Mouse (Mus musculus) testis, postnatal 14 days (tissue): Measurements from ENCODE around the gene Gm17359.

ENCODE experiments used
- DNase-seq: peaks from one replicate; pipeline ENCODE4 v3.0.0; 2021; ENCODE audit warnings: low spot score

Gene Gm17359

DNA sequence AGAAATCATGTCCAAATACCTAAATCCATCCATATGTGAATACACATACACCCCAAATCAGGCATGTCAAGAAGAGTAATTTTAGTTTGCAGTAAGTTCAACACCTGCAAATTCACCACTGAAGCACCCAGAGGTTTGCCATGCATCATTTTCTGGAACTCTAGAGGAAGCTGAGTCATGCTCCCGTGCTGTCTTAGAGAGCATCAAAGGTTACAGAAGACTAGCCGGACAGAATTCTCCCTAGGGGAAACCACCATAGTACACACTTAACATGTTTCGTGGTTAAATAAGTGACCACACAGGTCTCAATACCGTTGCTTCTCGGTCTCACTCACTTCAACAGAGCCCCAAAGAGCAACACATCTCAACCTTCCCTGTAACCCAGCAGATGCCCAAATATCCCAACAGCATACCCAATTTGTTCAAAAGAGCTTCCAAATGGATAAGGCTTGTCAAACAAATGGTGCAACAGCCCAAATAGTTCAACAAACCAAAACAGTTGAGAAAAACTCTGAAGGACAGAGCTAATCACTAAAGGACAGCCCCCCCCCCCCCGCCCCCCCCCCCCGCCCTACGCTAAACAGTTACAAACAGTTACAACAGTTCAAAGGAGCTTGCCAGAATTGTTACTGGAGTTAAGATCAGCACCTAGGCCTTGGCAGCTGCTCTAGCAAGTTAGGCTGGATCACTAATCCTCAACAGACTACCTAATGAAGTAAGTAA lies at the start of gene Gm17359:
TSS of gene Gm17359 (plus strand) at position 618 of the 723 bp plus-strand sequence.
- DNase-seq: peak; percentile 19

DNA sequence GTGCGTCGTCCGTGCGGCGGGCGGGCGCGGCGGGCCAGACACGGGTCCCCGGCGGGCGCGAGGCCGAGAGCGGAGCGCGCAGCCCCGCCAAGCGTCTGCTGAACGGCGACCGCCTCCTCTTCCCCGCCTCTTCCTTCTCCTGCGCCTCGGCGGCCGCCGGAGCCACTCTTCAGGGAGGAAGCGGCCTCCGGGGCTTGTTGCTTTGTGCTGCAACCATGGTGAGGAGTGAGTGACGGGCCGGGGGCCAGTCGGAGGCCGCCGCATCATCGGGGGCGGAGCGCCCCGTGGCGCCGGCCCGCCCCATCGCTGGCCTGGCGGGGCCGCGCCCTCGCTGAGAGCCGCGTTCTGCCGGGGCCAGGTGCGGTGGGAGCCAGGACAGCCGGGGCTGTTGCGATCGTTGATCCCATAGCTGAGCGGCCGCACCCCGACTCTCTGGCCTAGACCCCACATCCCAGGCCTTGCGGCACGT lies 49.3 kb upstream of the Gm17359 start:
- DNase-seq: peak; percentile 91

DNA sequence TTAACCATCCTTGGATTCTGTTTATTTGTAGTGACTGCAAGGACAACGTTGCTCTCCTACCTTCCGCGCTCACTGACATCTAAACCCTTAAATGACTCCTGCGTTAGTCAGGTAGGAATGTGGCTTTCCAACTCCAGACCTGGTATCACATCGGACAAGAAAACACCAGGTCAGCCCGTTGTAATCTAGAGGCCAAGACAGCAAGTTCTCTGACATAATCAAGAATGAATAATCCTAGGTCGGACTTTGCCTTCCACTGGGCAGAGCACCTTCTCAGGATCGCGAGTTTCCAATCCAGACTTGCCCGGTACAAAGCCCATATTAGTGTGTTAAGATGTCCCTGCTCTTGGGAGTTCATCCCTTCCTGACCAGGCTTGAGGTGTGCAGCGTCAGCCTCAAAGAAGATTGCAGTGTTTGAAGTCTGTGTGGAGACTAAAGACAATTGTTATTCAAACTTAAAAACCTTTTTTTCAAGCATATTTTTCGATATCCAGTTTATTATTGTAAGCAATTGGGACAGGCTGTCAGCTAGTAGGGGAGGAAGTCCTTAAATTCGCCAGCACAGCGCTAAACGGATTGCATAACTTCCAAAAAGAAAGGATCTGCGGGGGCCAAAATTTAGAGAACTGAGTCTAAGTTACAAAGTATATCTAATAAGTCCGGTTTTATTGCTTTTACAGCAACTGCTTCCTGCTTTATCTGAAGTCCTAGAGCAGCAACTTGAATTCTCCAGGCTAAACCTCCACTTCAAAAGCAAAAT lies 48.6 kb upstream of the Gm17359 start:
- DNase-seq: no peak

GRCm38 (mm10) chr3:79289050-79289449 lies 47.4 kb upstream of the Gm17359 start:
- DNase-seq: no peak

- no peak for DNase-seq
These were observed 43.4 kb upstream of the Gm17359 start for GRCm38 (mm10) chr3:79293023-79293422.

DNA sequence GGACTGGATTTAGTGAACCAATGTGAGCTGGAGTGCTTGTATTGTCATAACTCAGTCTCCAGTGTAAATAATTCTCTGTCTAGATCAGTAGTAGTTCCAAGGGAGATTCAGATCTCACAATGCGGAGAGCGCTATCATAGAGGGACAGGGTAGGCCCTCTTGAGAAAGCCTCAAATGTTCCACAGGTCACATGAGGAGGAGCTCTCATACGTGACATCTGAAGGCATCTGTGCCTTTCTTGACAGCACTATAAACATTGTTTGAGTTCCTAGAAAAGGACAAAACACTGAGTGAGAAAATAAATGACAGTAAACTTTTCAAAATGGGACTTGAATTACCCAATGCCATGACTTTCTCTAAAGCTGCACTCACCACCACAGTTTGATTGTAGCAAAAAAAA lies 41.8 kb upstream of the Gm17359 start:
- no peak for DNase-seq

GRCm38 (mm10) chr3:79296049-79296448 lies 40.4 kb upstream of the Gm17359 start:
- DNase-seq: no peak

- no peak for DNase-seq
These were observed 39.9 kb upstream of the Gm17359 start for GRCm38 (mm10) chr3:79296586-79296985.

GRCm38 (mm10) chr3:79297281-79297680 lies 39.2 kb upstream of the Gm17359 start:
- no peak for DNase-seq

GRCm38 (mm10) chr3:79299401-79299800 lies 37.1 kb upstream of the Gm17359 start:
- peak; percentile 67 for DNase-seq

- DNase-seq: no peak
These were observed 27.9 kb upstream of the Gm17359 start for GRCm38 (mm10) chr3:79308605-79309004.

DNA sequence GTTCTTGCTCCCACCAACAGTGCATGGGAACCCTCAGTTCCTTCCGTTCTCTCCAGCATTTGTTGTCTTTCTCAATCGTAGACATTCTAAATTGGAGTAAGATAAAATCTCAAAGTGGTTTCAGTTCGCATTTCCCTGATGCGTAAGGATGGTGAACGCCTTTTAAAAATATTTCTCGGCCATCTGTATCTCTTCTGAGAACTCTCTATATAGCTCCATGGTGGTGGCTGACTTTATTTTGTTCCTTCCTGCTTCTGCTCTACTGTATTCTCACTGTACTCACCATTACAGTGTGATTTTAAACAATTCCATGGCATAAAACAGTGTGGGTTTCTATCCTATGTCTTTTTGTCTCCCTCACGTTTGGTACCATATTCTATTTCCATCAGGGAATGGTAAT lies 26.3 kb upstream of the Gm17359 start:
- DNase-seq: no peak

- DNase-seq: no peak
These were observed 24.6 kb upstream of the Gm17359 start for GRCm38 (mm10) chr3:79311895-79312294.

GRCm38 (mm10) chr3:79314006-79314698 lies 22.3 kb upstream of the Gm17359 start:
- DNase-seq: no peak

DNA sequence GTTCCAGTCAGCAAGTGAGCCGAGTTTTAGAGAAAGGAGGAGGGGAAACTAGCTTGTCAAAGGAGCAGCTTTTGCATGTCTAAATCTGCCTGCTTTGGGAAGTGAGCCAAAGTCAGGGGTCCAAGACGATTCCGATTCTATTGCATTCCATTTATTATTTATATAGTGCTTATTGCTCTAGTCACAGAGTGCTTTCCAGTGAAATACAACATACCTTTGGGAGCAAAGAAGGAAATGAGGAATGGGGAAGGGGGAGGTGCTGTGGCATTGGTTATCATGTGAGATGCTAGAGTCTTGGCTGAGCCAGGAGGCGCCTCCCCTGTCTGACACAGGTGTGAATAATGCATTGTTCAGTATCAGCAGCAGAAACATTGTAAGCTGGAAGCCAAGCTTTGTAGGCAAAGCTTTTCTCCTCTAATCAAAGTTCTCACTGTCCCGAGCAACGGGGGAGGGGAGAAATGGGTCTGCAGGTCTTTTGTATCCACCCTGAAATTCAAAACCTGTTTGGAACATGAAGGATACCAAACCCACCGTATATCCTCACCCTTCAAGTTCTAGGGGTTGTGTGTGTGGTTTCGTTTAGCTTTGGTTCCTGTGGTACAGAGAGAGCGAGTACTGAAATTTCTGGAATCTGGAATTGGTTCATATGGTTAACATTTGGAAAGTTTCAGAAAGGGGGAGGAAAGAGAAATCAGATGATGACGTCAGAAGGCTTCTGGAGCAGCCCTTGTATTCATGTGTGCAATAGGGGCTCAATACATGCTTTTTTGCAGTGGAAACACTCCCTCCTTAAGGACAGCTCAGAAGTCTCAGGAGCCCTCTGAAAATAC lies 11.5 kb upstream of the Gm17359 start:
- DNase-seq: no peak

- DNase-seq: no peak
These were observed 6.7 kb upstream of the Gm17359 start for GRCm38 (mm10) chr3:79329691-79330315.

- no peak for DNase-seq
These were observed 3.4 kb upstream of the Gm17359 start for GRCm38 (mm10) chr3:79333051-79333450.

DNA sequence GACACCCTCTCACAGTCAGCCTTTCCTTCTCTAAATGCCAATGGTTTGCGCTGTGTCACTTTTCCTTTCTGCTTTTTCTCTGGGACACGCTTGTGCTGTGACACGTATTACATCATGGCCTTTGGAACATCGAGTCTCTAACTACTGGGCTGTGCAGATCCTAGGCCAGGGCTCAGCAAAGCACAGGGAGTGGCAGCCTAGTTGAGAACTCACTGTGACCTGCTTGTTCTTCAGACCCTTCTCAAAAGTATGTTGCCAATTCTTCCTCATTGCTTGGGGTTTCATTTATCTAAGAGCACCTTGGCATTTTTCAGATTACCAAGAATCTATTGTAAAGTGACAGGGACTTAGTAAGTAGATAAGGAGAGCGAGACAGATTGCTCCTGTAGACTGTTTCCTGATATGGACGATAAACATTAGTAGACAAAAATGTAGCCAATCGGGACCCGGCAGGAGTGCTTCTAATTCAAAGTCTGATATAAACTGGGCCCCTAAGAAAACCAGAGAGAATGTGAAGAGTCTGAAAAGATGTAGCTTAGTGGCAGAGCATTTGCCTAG lies 2.7 kb upstream of the Gm17359 start:
- no peak for DNase-seq

DNA sequence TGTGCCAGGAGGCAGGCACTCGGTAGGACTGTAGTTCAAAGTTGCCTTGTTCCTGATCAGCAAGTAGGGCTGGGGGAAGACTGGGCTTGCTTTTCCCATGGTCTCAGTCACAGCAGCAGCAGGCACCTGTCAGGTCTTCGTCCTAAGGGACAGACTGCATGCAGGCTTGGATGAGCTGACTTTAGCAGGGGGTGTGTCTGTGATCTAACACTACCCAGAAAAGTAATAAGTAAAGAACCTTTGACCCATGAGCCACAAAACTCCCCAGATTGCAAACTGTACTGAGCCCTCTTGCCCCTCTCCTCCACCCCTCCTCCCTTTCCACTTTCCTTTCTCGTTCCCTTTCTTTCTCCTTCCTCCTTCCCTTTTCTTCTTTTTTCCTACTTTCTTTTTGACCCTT lies 4.3 kb downstream of the Gm17359 start:
- no peak for DNase-seq

- no peak for DNase-seq
These were observed 6.7 kb downstream of the Gm17359 start for GRCm38 (mm10) chr3:79342961-79343735.
